Mouse (Mus musculus) midbrain, postnatal 0 days (tissue): ENCODE results near the gene Nudt19. TPM values are rescaled to one million over a fixed set of nuclear protein-coding genes. Genes with fewer than 3 reads are reported as not detected.
"Not testable (repeated sequence)": the region's sequence is repeated elsewhere in the genome, so short reads cannot be mapped to it uniquely, and the experiment has no call there.

Experiments used
- ATAC-seq: fragments of 200-750 bp; cut with Nextera tagmentation; 2 replicates; pipeline ENCODE4 v1.8.0; 2017; ENCODE audit warnings: moderate number of reproducible peaks, mild to moderate bottlenecking, moderate TSS enrichment, moderate library complexity; ENCODE audit not compliant: low FRiP score
- DNase-seq: peaks from one replicate; pipeline ENCODE4 v3.0.0-alpha.2; 2015; ENCODE audit warnings: low spot score
- H3K27ac ChIP-seq: fragments of 300-500 bp; sonication (generic); 2 replicates; pipeline ENCODE4 v1.5.1; 2014; ENCODE audit warnings: low read depth, mild to moderate bottlenecking, low read length, mixed read lengths
- H3K27me3 ChIP-seq: fragments of 300-500 bp; sonication (generic); 2 replicates; pipeline ENCODE4 v1.6.1; 2014; ENCODE audit warnings: low read length, control low read depth, mixed read lengths; ENCODE audit not compliant: insufficient read depth
- H3K36me3 ChIP-seq: fragments of 300-500 bp; sonication (generic); 2 replicates; pipeline ENCODE4 v1.6.1; 2014; ENCODE audit warnings: low read length, control low read depth, mixed read lengths; ENCODE audit not compliant: insufficient read depth
- H3K4me1 ChIP-seq: fragments of 300-500 bp; sonication (generic); 2 replicates; pipeline ENCODE4 v1.6.1; 2014; ENCODE audit warnings: mild to moderate bottlenecking, control low read depth, antibody characterized with exemption, low read length, mixed read lengths; ENCODE audit not compliant: insufficient read depth
- H3K4me2 ChIP-seq: fragments of 300-500 bp; sonication (generic); 2 replicates; pipeline ENCODE4 v1.6.1; 2014; ENCODE audit warnings: low read depth, mild to moderate bottlenecking, low read length, mixed read lengths; ENCODE audit not compliant: poor library complexity, severe bottlenecking
- H3K4me3 ChIP-seq: fragments of 300-500 bp; sonication (generic); 2 replicates; pipeline ENCODE4 v1.5.1; 2014; ENCODE audit warnings: low read depth, mild to moderate bottlenecking, low read length, moderate library complexity
- H3K9ac ChIP-seq: fragments of 300-500 bp; sonication (generic); replicated peaks from 2 replicates; pipeline ENCODE4 v1.6.1; 2014; ENCODE audit warnings: mild to moderate bottlenecking, low read length, moderate library complexity, mixed read lengths; ENCODE audit not compliant: poor library complexity, severe bottlenecking
- H3K9me3 ChIP-seq: fragments of 300-500 bp; sonication (generic); 2 replicates; pipeline ENCODE4 v1.6.1; 2016; ENCODE audit warnings: low read length, control low read depth
- CTCF ChIP-seq: IDR thresholded peaks from 2 replicates; pipeline ENCODE4 v1.5.1; 2016; ENCODE audit warnings: antibody characterized with exemption, mild to moderate bottlenecking
- WGBS: fragments of 180-500 bp; shearing (Covaris S2); extraction: QIAGEN DNeasy Blood & Tissue Kit; methylation state at CpG from one replicate; pipeline ENCODE4 v1.1.7; 2014; 5-methylcytosine and 5-hydroxymethylcytosine counted together
- polyA plus RNA-seq: library from polyadenylated mRNA; unstranded; fragments of >200 nt; fragmentation: Nextera tagmentation; extraction: Ambion mirVana; gene quantifications from 2 replicates; pipeline ENCODE4 v1.2.1, GENCODE M21; 2015
- total RNA-seq: library from RNA; depleted of rRNA; stranded (reverse); fragments of >200 nt; gene quantifications from 2 replicates; pipeline ENCODE4 v1.2.3, GENCODE M21; 2014; rRNA removed

Gene Nudt19
- total and polyA plus RNA-seq, 2 experiments from 2014 or later = 49.3 to 128 TPM

DNA sequence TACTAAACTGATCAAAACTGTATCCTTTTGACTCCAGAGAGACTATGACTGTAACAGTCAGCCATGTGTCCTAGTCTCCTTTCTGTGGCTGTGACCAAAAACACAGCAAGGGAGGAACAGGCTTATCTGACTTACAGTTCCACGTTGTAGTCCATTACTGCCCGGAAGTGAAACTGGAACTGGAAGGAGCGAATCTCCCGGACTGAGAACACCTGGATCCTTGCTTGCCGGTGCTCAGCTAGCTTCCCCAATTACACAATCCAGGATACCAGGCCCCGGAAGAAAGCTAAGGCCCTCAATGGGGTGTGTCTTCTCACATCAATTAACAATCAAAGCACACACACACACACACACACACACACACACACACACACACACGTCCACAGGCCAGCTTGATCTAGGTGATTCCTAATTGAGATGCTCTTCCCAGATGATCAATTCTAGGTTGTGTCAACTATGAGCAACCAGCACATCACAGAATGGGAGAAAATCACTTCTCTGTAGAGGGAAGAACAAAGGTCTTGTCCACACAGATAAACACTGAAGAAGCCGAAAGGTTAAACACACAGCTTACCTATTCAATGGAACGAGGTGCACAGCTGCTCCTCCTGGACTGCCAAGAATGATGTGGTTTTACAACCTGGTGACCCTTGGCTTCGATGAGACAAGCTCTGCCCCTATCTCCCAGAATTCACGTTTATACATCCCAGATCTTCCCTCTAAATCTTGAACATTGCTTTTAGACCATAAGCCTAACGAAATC lies 20.2 kb downstream of the Nudt19 start:
- ATAC-seq = no peak
- Histone ChIP-seq H3K27ac (no peak overlapping the region), H3K4me2 (no peak overlapping the region), H3K9ac (no peak overlapping the region), H3K4me3 (no peak overlapping the region), H3K36me3 (no peaks in the 10 kb centered on the region), H3K4me1 (no peaks in the 10 kb centered on the region), H3K27me3 (no peaks in the 10 kb centered on the region), H3K9me3 (no peaks in the 10 kb centered on the region)
- no peak for DNase-seq
- WGBS = 86% methylated on average over 12 of the region's 12 CpGs
- TF ChIP-seq CTCF = no peak

DNA sequence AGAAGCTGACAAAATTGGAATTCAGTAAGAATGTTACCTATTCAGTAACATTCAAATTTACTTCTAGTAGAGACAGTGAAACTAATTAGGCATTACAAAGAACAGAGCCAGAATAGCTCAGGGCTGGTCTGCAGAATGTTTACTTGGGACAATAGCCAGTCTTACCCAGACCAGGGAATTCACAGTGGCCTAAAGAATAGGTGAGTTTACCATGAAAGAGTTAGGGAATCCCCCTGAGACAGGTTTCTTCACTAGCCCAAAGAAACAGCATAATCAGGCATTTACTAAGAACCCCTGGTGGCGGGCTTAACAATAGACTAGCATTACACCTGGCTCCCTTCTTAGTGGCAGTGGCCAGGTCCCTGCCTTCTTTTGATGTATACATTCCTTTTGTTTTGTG lies 25.6 kb downstream of the Nudt19 start:
- not testable (repeated sequence) for H3K9me3 ChIP-seq, H3K4me1 ChIP-seq, H3K27ac ChIP-seq, H3K27me3 ChIP-seq, H3K4me3 ChIP-seq, H3K36me3 ChIP-seq, ATAC-seq, DNase-seq, H3K4me2 ChIP-seq, H3K9ac ChIP-seq
- whole genome bisulfite sequencing = 62% methylated on average over 1 of the region's 1 CpGs

DNA sequence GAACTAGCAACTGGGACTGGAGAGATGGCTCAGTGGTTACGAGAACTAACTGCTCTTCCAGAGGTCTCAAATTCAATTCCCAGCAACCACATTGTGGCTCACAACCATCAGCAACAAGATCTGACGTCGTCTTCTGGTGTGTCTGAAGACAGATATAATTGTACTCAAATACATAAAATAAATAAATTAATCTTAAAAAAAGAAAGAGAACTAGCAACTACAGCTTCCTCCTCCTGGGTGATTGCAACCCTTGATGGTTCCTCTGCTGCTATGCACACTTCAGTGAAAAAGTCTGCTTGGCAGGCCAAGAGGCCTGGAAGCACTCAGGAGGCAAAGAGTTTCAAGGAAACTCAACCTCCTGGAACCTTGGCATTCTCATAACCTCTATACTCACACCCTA lies 26.1 kb downstream of the Nudt19 start:
- 78% methylated on average over 3 of the region's 3 CpGs for WGBS
- Histone ChIP-seq H3K27me3 (no peaks in the 10 kb centered on the region), H3K27ac (no peak overlapping the region), H3K4me1 (no peaks in the 10 kb centered on the region), H3K36me3 (no peaks in the 10 kb centered on the region), H3K9ac (no peak overlapping the region), H3K9me3 (no peaks in the 10 kb centered on the region), H3K4me3 (no peak overlapping the region), H3K4me2 (no peak overlapping the region)
- no peak for TF ChIP-seq CTCF
- DNase-seq = no peak
- ATAC-seq = no peak

DNA sequence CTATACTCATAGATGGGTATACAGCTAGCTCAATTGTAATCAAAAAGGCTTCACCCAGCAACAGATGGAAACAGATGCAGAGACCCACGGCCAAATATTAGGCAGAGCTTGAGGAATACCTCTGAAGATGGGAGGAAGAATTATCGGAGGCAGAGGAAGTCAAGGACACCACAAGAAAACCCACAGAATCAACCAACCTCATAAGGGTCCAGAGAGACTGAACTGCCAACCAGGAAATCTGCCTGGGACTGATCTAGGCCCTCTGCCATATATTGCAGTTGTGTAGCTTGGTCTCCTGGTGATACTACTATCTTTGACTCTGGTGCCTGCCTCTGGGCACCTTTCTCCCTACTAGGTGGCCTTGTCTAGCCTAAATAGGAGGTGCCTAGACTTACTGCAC lies 29.3 kb downstream of the Nudt19 start:
- Histone ChIP-seq H3K4me3 (no peak overlapping the region), H3K9ac (no peak overlapping the region), H3K9me3 (no peaks in the 10 kb centered on the region), H3K27ac (no peak overlapping the region), H3K4me1 (no peaks in the 10 kb centered on the region), H3K27me3 (no peaks in the 10 kb centered on the region), H3K4me2 (no peak overlapping the region), H3K36me3 (no peaks in the 10 kb centered on the region)
- ATAC-seq (no peak), DNase-seq (no peak)
- WGBS = 83% methylated on average over 2 of the region's 2 CpGs
- no peak for TF ChIP-seq CTCF

DNA sequence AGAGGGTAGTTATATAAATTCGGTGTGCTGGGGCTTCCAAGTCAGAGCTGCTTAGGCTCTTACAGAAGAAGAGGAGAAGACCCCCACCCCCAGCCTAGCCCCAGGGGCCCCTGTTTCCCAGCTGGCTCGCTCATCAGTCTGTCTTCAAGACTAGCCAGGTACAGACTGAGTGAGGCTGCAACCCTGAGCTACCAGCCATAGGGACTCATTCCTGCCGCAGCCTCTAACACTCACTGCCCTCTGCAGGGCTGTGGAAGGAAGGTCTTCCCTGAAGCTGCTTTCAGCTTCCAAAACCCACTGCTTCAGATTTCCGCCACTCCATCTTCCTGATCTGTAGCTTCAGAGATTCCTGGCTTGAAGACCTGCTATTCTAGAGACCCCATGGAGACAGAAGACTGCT lies 54.1 kb downstream of the Nudt19 start:
- Histone ChIP-seq H3K4me1 (no peaks in the 10 kb centered on the region), H3K27me3 (no peaks in the 10 kb centered on the region), H3K27ac (no peak overlapping the region), H3K9ac (no peak overlapping the region), H3K4me2 (no peak overlapping the region), H3K9me3 (no peaks in the 10 kb centered on the region), H3K4me3 (no peak overlapping the region), H3K36me3 (no peaks in the 10 kb centered on the region)
- TF ChIP-seq CTCF = peak; percentile 71
- 13% methylated on average over 4 of the region's 4 CpGs for WGBS
- no peak for ATAC-seq
- peak; percentile 61 for DNase-seq

DNA sequence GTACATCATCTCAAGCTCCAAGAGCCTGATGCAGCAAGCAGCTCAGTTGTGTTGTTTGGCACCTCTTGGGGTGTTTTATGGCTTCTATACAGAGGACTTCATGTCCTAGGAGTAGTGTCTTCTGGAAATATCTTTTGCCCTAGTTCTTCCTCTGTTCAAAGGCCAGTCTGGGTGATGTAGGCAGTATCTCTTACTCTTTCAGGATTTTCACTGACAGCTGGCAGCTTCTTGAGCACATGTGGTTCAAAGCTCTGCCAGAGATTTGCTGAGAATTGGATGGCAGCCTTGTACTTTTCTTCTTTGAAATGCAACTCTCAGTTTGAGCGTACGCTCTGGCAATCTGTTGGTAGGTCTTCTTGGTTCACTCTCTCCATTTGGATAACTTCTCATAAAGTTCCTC lies 58.6 kb downstream of the Nudt19 start:
- no peaks in the 10 kb centered on the region for H3K9me3 ChIP-seq
- 98% methylated on average over 2 of the region's 2 CpGs for WGBS
- H3K27me3 ChIP-seq = no peaks in the 10 kb centered on the region
- ATAC-seq (no peak), DNase-seq (no peak)
- no peak for TF ChIP-seq CTCF
- H3K9ac ChIP-seq = no peak overlapping the region
- H3K27ac ChIP-seq = no peak overlapping the region
- no peaks in the 10 kb centered on the region for H3K4me1 ChIP-seq
- no peaks in the 10 kb centered on the region for H3K36me3 ChIP-seq
- no peak overlapping the region for H3K4me2 ChIP-seq
- H3K4me3 ChIP-seq = no peak overlapping the region

Other genes with a start within 250 kb of the Nudt19 start
- 8.0 and 11.5 TPM in 2 replicates for gene Gpatch1, start 237.9 kb downstream of the Nudt19 start, total RNA-seq
- gene Gpatch1, start 237.9 kb downstream of the Nudt19 start, polyA plus RNA-seq = 21.9 and 22.2 TPM in 2 replicates
- gene Rhpn2, start 222.1 kb downstream of the Nudt19 start, total RNA-seq = 3.1 and 3.5 TPM in 2 replicates
- gene Rhpn2, start 222.1 kb downstream of the Nudt19 start, polyA plus RNA-seq = 1.7 and 1.9 TPM in 2 replicates
- gene Faap24, start 159.5 kb downstream of the Nudt19 start, total RNA-seq = 5.8 and 8.8 TPM in 2 replicates
- gene Faap24, start 159.5 kb downstream of the Nudt19 start, polyA plus RNA-seq = 10.4 and 11.5 TPM in 2 replicates
- 7.7 and 15.1 TPM in 2 replicates for gene Cep89, start 159.3 kb downstream of the Nudt19 start, total RNA-seq
- gene Cep89, start 159.3 kb downstream of the Nudt19 start, polyA plus RNA-seq = 27.5 and 27.6 TPM in 2 replicates
- not detected in 2 replicates for gene Slc7a9, start 107.5 kb downstream of the Nudt19 start, total RNA-seq
- gene Slc7a9, start 107.5 kb downstream of the Nudt19 start, polyA plus RNA-seq = 0.59 TPM in 1 of 2 replicates, not detected in the other
- 0.19 and 0.38 TPM in 2 replicates for gene Tdrd12, start 18.6 kb downstream of the Nudt19 start, total RNA-seq
- gene Tdrd12, start 18.6 kb downstream of the Nudt19 start, polyA plus RNA-seq = 0.58 and 0.79 TPM in 2 replicates
- 0.11 and 0.24 TPM in 2 replicates for gene Rgs9bp, start 29.3 kb upstream of the Nudt19 start, total RNA-seq
- gene Rgs9bp, start 29.3 kb upstream of the Nudt19 start, polyA plus RNA-seq = 0.05 TPM in 1 of 2 replicates, not detected in the other
- gene Ankrd27, start 29.9 kb upstream of the Nudt19 start, total RNA-seq = 17.9 and 24.7 TPM in 2 replicates
- 11.4 and 11.9 TPM in 2 replicates for gene Ankrd27, start 29.9 kb upstream of the Nudt19 start, polyA plus RNA-seq
- gene Pdcd5, start 91.2 kb upstream of the Nudt19 start, total RNA-seq = 53.3 and 78.3 TPM in 2 replicates
- 255 and 280 TPM in 2 replicates for gene Pdcd5, start 91.2 kb upstream of the Nudt19 start, polyA plus RNA-seq
- gene Dpy19l3, start 198.2 kb upstream of the Nudt19 start, total RNA-seq = 26.9 and 52.7 TPM in 2 replicates
- 33.9 and 36.9 TPM in 2 replicates for gene Dpy19l3, start 198.2 kb upstream of the Nudt19 start, polyA plus RNA-seq
- gene Zfp507, start 246.7 kb upstream of the Nudt19 start, total RNA-seq = 20.8 and 21.2 TPM in 2 replicates
- gene Zfp507, start 246.7 kb upstream of the Nudt19 start, polyA plus RNA-seq = 8.1 and 9.0 TPM in 2 replicates